Mouse (Mus musculus): Measurements from ENCODE around the gene Zdhhc22. TPM values are rescaled to one million over a fixed set of nuclear protein-coding genes. Genes with fewer than 3 reads are reported as not detected.
A peak's percentile ranks its signal among the peaks of the same experiment; 100 is the strongest.

Gene Zdhhc22
- total RNA-seq, 2 experiments from 2014 or later, result not detected

DNA sequence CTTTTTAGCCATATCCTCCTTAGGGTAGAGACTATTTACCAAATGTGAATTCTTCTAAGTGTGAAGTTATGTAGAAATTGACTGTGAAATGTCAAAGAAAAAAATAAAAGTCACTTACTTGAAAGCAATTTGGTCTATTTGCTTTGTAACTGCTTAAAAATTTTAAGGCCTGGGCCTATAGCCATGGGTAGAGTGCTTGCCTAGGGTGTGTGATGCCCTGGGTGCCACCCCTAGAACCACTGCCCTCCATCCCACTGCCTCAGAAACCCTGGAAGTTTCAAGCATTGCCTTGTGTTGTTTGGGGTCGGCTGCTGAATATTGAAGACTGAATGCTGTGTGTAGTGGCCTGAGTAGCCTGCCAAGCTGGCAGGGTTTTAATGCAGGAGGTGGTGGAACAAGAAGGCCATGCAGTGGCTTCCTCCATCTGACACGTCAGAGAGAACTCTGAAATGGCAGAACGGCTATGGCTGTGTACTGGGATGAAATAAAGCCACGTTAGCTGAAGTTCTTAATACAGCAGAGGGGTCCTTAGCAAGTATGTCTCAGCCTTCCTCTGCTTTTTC is 24.9 kb downstream of the Zdhhc22 start:
- ATAC-seq (ENCODE audit: poor library complexity, severe bottlenecking), result no peak

DNA sequence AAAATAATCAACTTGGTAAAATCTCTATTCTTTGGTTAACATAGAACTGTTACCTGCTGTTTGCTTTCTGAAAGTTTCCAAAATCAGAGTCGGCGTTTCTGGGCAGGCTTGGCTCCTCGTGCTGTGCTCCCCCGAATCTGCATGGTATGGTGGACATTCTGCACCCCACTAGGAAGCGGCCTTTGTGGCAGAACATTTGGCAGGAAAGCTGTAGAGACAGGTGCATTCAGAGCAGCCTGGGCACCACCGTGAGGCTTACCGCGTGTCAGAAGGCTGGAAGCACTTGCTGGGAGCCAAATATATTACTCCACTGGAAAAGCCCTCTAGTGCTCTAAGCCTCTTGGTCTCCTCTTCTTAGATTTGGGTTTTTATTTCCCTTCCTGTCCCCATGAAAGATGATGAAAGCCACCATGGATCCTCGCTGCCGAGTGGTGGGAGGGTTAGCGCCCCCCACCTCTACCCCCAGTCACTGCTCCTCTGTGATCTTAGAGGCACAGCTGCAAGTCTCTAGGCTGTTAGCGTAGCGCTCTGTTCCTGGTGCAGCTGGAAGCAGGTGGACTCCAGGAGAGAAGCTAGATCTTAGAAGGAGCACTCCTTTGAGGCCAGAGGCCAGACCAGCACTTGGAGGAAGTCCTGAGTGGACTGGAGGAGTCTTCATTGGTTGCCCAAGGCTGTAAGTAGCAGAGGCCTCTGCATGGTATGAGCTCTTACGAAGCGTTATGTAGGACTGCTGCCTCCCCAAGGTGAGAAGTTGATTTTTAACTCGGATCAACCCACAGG is 25.8 kb downstream of the Zdhhc22 start:
- no peak for ATAC-seq (ENCODE audit: poor library complexity, severe bottlenecking)

DNA sequence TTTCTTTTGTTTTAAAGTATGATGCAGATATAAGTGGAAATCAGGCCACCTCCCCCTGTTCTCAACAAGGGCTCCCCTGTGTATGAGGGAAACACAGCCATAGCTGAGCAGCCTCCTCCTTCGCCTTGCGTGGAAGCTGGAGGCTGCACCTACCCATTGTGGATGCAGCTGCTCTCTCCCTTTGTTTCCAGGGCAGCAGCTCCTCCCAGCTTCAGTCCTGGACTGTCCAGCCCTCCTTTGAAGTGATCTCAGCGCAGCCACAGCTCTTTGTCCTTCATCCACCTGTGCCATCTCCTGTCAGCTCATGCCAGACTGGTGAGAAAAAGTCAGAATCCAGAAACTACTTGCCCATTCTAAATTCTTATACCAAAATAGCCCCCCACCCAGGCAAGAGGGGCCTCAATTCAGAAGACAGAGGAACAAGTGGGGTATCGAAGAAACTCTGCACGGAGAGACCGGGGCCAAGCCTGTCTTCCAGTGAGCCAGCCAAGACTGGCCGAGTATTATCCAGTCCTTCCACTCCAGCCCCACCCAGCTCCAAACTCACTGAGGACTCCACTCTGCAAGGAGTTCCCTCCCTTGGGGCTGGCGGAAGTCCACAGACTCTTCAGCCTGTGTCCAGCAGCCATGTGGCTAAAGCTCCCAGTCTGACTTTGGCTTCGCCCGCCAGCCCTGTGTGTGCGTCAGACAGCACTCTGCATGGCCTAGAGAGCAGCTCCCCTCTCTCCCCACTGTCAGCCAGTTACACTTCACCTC is 28.5 kb downstream of the Zdhhc22 start:
- no peak for ATAC-seq (ENCODE audit: poor library complexity, severe bottlenecking)

DNA sequence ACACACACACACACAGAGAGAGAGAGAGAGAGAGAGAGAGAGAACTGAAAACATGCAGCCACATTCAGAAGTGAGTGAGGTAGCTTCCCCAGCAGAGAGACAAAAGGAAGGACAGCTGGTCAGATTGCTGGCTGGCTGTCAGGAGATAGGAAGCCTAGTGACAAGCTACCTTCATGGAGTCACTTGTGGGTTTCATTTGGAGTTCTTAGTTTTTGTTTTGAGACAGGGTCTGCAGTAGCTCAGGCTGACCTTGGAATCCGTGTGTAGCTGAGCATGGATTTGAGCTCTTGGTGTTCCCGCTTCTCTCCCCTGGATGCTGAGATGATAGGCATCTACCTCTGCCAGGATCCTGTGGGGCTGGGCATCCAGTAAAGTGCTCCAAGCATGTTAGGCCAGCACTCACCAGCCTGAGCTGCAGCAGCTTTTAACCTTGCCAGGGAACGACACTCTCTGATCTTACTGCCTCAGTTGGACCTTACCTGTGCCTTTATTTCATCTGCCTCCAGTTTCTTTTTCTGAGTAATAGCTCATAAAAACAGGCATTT is 29.4 kb downstream of the Zdhhc22 start:
- ATAC-seq (ENCODE audit: poor library complexity, severe bottlenecking), result no peak

DNA sequence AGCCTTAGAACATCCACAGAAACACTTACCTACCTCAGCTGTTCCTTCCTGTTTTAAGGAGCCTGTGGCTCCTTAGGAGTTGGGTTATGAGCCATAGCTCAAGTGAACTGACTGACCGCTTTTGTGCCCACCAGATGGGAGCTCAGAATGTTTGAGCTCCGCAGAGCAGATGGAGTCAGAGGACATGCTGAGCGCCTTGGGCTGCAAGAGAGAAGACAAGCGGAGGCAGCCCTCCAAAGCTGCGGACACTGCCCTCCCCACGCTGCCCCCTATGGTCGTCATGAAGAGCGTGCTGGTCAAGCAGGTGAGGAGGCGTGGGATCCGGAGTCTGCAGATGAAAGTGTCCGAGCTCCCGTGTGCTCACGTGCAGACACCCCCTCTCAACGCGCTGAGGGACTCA is 30.1 kb downstream of the Zdhhc22 start:
- no peak for ATAC-seq (ENCODE audit: poor library complexity, severe bottlenecking)

DNA sequence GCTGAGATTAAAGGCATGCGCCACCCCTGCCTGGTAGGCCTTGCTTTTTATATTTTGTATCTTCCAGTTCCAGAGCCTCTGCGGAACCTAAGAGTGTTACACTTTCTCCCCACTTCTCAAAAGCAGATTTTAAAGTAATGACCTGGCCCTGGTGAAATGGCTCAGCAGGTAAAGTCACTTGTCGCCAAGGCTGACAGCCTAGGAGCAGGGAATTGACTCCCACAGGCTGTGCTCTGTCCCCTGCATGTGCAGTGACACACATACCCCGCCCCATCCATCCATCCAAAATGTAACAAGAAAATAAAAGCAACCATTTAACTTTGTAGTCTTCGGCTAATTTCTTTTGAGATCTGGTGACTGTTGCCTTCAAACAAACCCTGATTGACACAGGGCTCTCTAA is 30.6 kb downstream of the Zdhhc22 start:
- ATAC-seq (ENCODE audit: poor library complexity, severe bottlenecking), result no peak

DNA sequence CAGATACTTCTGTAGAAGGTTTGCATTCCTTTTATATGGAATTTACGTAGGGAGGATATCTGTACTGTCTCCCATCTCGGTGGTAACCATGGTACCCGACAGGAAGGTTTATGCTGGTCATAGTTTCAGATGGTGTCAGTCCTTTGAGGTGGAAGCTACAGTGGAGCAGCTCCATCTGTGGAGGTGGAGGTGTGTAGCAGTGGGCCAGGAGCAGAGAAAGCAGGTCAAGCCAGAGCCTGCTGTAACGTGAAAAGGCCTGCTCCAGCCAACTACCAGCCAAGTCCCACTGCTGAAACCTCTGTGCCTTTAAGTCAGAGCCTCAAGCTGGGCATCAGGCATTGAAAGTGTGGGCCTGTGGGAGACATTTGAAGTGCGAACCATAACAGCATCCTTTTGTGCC is 31.7 kb downstream of the Zdhhc22 start:
- ATAC-seq (ENCODE audit: poor library complexity, severe bottlenecking), result no peak

DNA sequence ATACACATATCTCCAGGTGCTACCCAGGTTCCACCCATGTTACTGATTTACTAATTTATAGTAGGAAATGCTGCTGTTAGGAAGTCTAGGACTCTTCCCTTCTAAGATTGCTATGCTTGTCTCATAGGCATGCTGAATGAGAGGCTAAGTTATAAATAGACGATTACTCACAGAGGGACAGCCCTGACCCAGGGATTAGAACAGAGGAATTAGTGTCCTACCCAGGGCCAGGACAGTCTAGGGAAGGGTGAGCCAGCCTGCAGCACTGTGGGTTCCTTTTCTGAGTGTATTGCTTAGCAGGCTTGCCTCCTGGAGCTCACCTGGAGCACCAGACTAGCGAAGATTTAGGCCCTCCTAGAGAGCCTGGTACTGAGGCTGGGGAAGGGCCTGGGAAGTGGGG is 34.3 kb downstream of the Zdhhc22 start:
- no peak for ATAC-seq (ENCODE audit: poor library complexity, severe bottlenecking)

DNA sequence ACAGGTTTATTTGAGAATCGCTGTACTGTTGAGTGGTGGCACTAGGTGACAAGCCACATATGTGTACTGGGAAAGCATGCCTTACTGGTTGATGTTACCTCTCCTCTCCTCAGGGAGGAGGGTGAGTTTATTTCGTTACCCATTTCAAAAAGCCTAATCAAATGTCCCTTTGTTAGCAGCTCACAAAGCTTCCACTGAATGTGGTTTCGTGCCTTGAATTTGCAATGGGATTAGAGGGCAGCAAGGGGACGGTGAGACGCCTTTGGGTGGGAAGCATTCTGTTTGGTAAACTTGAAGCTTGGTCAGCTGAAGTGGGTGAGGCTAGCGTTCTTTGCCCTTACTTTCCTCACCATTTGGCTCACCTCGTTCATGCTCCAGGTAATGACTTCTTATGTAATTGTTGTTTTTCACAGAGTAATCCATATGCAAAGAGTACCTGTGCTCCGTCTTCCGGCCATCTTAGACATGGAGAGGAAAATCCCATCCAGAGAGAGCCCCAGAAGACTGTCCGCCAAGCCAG is 37.8 kb downstream of the Zdhhc22 start:
- no peak for ATAC-seq (ENCODE audit: poor library complexity, severe bottlenecking)

DNA sequence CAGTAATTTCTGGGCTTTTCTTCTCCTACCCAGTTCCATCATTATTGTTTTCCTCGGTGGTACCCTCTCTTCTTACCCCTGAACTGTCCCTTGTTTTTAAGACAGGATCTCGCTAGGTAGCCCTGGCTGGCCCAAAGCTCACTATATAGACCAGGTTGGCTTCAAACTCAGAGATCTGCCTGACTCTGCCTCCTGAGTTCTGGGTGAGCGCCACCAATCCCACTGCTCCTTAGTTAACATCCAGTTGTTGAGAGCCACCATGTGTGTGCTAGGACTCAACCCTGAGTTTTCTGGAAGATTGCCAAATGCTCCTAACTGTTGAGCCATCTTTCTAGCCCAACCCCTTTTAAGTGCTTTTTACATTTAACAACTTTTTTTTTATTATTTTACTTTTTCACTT is 39.3 kb downstream of the Zdhhc22 start:
- ATAC-seq (ENCODE audit: poor library complexity, severe bottlenecking), result no peak

DNA sequence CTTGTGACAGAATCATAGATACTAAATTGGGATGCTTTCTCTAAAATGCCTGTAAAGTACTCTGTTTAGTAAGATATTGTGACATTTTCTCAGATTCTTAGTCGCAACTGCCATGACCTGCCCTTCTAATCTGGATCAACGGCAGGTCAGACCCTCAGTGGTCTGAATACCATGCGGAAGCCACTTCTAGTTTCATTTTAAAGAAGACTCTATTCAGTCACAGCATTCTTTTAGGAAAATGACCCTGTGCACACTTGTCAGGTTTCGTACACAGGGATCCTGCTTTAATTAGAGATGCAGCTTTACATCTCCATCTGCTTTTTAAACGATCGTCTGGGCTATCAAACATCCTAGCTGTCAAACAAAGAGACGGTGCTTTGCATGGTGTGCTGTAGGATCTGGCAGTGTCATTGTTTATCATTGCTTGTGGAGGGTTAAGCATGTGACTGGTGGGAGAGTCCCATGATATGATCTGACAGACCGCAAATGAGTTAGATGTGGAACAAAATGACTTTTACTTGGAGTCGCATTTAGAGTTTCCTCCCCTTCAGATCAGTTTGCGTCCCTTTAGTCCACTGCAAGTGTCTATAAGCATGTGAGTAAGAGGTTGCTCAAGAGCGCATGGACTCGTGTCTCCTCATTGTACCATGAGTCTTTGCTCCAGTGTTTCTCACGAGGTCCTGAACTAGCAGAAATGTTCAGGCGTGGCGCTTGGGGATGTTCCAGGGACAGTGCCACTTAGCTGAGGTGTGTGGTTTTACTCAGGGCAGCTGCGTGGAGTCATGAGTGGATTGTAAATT is 39.9 kb downstream of the Zdhhc22 start:
- ATAC-seq (ENCODE audit: poor library complexity, severe bottlenecking), result peak; percentile 12

DNA sequence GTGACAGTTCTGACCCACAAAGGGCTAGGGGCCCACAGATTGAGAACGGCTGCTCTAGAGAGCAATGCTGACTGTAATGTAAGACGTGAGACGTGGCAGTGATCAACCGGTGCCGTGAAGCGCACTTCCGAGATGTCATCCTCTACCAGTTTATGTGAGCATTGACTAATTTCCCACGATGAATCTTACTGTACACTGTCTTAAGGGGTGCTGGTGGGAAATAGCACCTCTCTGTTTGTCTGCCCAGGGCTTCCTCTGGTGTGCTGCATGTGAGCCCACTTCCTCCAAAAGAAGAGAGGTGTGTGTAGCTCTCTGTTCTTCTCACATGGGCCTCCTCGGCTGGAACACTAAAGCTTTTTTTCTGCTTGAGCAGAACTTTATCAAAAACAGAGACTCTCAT is 40.7 kb downstream of the Zdhhc22 start:
- ATAC-seq (ENCODE audit: poor library complexity, severe bottlenecking), result peak; percentile 6; the same call in 1 of the 2 replicates

DNA sequence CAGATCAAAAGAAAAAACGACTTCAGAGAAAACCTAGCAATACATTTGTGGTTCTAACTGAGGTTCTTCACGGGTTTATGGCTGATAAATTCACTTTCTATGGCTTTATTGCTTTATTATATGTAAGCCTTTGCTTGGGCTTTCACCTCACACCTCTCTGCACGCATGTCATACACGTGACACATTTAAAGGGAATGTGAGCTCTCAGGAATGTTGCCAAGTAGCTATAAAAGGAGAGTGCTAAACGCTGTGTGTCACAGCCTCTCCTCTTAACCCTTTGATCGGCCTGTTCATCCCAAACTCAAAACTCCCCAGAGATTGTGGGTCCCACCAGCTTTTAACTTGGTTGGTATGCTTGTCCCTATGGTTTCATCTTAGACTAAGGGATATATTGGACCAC is 41.6 kb downstream of the Zdhhc22 start:
- ATAC-seq (ENCODE audit: poor library complexity, severe bottlenecking), result no peak

DNA sequence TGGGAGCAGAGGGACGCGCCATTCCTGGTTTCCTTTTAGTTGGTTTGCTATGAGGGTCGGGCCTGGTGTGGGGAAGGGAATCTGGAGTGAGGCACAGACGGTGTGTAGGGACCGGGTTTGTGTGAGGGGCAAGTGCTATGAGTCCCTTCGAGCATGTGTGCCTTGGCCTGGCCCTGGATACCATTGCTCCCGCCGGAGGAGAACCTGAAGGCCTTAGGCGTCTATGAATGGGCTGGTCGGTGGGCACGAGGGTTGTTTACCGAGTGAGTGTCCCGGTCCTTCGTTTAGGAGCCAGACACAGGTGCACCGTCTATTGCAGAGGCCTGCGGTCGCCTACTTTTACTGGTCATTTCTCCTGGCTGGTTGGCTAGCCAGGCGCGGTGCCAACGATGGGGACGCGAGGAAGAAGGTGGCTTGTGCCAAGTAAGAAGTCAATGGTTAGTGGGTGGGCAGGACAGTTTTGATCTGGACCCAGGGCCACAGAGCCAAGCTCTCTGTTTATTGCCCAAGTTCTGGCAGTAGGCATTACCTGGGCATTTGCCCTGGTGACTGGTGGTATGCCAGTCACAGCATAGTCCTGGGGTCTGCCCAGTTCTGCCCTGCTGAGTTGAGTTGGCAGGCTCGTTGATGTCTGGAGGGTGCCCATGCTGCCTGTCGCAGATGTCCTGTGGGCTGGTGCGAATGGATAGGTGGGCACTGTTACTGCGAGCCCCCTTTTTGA is 42.4 kb downstream of the Zdhhc22 start:
- ATAC-seq (ENCODE audit: poor library complexity, severe bottlenecking), result no peak

DNA sequence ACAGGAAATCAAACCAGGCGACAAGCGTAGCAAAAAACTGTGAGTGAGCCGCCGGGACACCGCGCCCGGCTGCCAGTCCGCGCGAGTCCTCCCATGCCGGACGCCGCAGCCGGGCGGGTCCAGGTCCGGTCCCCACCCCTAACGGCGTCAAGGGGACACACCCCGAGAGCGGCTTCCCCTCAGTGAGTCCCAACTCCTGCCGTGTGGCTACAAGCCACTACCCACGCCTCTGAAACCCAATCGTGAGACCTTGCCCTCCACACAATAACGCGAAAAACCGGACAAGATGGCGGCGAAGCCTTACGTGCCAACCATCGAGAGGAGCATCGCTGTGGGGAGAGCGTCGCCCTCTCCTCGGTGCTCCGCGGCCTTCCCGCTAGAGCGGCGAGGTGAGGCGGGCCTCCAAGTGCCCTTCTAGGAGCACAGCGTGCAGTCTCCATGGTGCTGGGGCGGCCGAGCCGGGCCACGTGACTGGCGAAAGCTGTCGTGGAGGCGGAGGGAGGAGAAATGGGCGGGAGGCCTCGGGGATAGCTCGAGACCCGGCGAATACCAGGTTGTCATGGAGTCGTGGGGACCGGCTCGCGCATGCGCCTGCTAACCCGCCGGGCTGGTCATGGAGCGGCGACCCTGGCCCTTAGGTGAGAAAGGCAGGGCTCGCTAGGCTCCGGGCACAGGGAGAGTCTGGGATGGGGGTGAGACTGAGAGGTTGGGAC is 43.2 kb downstream of the Zdhhc22 start, which contains the start of gene Cipc:
Cipc (plus strand) TSS at position 182 of the 713 bp plus-strand sequence.
- ATAC-seq (ENCODE audit: poor library complexity, severe bottlenecking), result peak; percentile 83

DNA sequence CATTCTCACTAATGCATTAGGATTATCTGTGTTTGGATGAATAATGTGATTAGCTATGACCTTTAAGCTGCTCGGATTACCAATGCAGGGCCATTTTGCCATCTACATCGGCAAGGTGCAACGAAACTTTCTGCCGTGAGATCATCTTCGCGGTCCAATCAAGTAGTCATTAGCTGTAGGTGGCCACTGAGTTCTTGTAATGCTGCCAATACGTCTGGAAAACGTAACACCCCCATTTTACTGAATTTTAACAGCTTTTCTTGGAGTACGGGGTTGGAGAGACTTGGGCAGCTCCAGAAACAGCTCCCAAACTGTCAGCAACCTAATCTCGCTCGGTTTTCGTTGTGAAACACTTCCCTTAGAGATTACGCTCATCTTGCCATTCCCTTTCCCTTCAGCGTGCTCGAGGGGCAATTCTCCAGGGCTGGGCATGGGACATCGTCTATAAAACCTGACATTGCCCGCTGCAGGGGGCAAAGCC is 43.9 kb downstream of the Zdhhc22 start:
- ATAC-seq (ENCODE audit: poor library complexity, severe bottlenecking), result no peak

DNA sequence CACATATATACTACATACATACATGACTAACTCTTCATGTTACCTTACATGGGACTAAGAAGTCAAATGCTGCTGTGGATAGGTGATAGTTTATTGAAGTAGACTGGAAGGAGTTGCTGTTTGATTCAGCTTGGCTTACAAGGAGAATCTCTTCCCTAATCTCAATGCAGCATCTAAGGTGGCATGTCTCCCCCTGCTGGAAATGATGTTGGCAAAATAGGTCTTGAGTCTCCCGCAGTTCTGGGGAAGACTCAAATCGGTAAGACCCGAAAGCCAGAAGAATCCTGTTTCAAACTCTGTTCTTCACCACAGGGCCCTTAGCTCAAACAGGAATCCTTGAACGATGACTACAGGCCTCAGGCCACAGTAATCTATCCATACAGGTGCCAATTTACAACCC is 45.1 kb downstream of the Zdhhc22 start:
- ATAC-seq (ENCODE audit: poor library complexity, severe bottlenecking), result peak; percentile 28; the same call in 1 of the 2 replicates

DNA sequence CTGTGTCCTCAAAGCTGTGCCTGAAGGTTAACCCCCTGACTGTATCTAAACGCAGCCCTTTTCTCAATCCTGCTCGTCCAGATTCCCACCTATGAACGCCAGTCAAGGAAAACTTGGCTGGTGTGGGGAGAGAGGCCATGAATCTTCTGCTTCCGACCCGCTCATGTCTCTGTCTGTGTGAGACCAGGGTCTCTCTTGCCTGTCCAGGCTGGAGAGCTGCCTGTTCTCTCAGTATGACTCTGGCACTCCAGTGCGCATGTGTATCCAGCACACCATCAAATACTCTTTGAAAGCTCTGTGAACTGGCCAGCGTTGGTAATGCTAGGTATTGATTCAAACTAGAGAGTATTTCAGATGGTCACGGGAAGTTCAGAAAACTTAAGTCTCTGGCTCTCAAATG is 46.8 kb downstream of the Zdhhc22 start:
- ATAC-seq (ENCODE audit: poor library complexity, severe bottlenecking), result no peak
